Mouse (Mus musculus): ENCODE measurements around the gene Gdf9.
"Not testable (repeated sequence)": the region's sequence is repeated elsewhere in the genome, so short reads cannot be mapped to it uniquely, and the experiment has no call there.

The Gdf9 gene

GRCm38 (mm10) chr11:53430670-53431346 lies at the start of gene Gdf9, which contains the start of gene Uqcrq:
Gene Gdf9, plus strand, starts transcription at chr11:53431023.
Gene Uqcrq, minus strand, starts transcription at chr11:53430831.
- peak; percentile 99 for DNase-seq

- DNase-seq: no peak
These were observed 46.9 kb upstream of the Gdf9 start for GRCm38 (mm10) chr11:53383758-53384428.

- DNase-seq: no peak
These were observed 37.0 kb upstream of the Gdf9 start for GRCm38 (mm10) chr11:53393856-53394255.

GRCm38 (mm10) chr11:53403638-53404037 lies 27.2 kb upstream of the Gdf9 start:
- DNase-seq: no peak

- no peak for DNase-seq
These were observed 19.1 kb upstream of the Gdf9 start for GRCm38 (mm10) chr11:53411738-53412137.

- no peak for DNase-seq
These were observed 17.0 kb upstream of the Gdf9 start for GRCm38 (mm10) chr11:53413871-53414270.

GRCm38 (mm10) chr11:53418048-53418447 lies 12.8 kb upstream of the Gdf9 start:
- DNase-seq: no peak

- no peak for DNase-seq
These were observed 7.8 kb upstream of the Gdf9 start, which contains the start of gene Leap2 for GRCm38 (mm10) chr11:53423036-53423435. Gene Leap2, minus strand, starts transcription at chr11:53423170.

- DNase-seq: no peak
These were observed 6.0 kb upstream of the Gdf9 start for GRCm38 (mm10) chr11:53424826-53425225.

- no peak for DNase-seq
These were observed 5.6 kb upstream of the Gdf9 start for GRCm38 (mm10) chr11:53425251-53425650.

- no peak for DNase-seq
These were observed 5.0 kb upstream of the Gdf9 start for GRCm38 (mm10) chr11:53425711-53426255.

- not testable (repeated sequence) for DNase-seq
These were observed 3.9 kb upstream of the Gdf9 start for GRCm38 (mm10) chr11:53426914-53427313.

- DNase-seq: no peak
These were observed 2.7 kb upstream of the Gdf9 start for GRCm38 (mm10) chr11:53427993-53428715.

- no peak for DNase-seq
These were observed 2.1 kb upstream of the Gdf9 start for GRCm38 (mm10) chr11:53428716-53429057.

GRCm38 (mm10) chr11:53429182-53429581 lies 1.6 kb upstream of the Gdf9 start:
- no peak for DNase-seq

GRCm38 (mm10) chr11:53430300-53430669 lies 538 bp upstream of the Gdf9 start:
- peak; percentile 54 for DNase-seq

- peak; percentile 35 for DNase-seq
These were observed 679 bp downstream of the Gdf9 start for GRCm38 (mm10) chr11:53431347-53432056.

- DNase-seq: no peak
These were observed 2.2 kb downstream of the Gdf9 start for GRCm38 (mm10) chr11:53433057-53433456.

GRCm38 (mm10) chr11:53435504-53435903 lies 4.7 kb downstream of the Gdf9 start:
- no peak for DNase-seq

GRCm38 (mm10) chr11:53436338-53436737 lies 5.5 kb downstream of the Gdf9 start:
- no peak for DNase-seq

- peak; percentile 56 for DNase-seq
These were observed 11.1 kb downstream of the Gdf9 start for GRCm38 (mm10) chr11:53441921-53442320.

GRCm38 (mm10) chr11:53443861-53444260 lies 13.0 kb downstream of the Gdf9 start:
- no peak for DNase-seq

- no peak for DNase-seq
These were observed 14.7 kb downstream of the Gdf9 start for GRCm38 (mm10) chr11:53445562-53445961.

Measured in liver (tissue).